Mouse (Mus musculus): ENCODE data around the gene Rcn3. TPM values are rescaled to one million over a fixed set of nuclear protein-coding genes. Genes with fewer than 3 reads are reported as not detected.
"Not testable (repeated sequence)": the region's sequence is repeated elsewhere in the genome, so short reads cannot be mapped to it uniquely, and the experiment has no call there.

Gene Rcn3
- total RNA-seq, 1 experiment = 137 TPM

DNA sequence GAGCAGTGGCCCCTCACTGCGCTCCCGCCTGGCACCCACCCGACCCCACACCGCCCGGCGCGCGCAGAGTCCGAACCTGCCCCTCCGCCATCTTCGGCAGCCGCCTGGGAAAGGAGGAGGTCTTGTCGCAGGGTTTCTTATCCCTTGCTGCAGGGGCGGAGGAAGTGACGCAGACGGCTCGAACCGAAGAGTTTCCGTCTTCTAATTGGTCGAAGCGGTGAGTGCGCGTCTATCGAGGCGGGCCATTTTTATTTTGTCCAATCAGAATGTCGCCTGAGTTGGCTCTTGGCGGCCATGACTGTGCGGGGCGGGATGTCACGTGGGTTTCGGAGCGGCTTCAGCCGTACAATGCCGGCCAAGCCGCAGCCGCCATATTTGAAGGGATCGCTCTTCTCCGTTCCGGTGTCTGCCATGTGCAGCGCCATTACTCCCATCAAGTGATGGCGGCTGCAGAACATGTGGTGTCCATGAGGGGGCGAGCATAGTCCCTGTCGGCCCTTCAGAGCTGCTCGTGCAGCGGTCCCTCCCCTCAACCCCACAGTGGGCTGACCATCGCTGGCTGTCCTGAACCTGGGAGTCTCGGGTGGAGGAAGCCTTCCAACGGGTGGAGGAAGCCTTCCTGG lies 36.7 kb upstream of the Rcn3 start, which contains the start of gene Rpl13a:
Gene Rpl13a, minus strand, starts transcription at position 138 of the 623 bp plus-strand sequence.
- H3K4me1 ChIP-seq (ENCODE audit: control insufficient read depth in 2 of 2, insufficient read depth in 2 of 2, low read length in 2 of 2, poor library complexity in 1 of 2) = peaks cover 0 to 11% of the 10 kb centered on the region in 2 experiments; a peak in 1 of 4 replicates
- peak within 1 kb of the TSS; percentile 96 for H3K27ac ChIP-seq (ENCODE audit: insufficient read depth, low read depth, low read length, poor library complexity, severe bottlenecking)
- in situ Hi-C loops (cut with MboI; ENCODE audit: low sequenced_read_pairs in 2 of 2, unreplicated experiment in 2 of 2) = no loop called here
- peak within 1 kb of the TSS; percentile 80 to 99 for H3K4me3 ChIP-seq (ENCODE audit: insufficient read depth in 1 of 2, low read depth in 1 of 2, low read length in 2 of 2, poor library complexity in 1 of 2, severe bottlenecking in 1 of 2)
- H3K9ac ChIP-seq (ENCODE audit: insufficient read depth, low read depth, low read length, poor library complexity, severe bottlenecking) = peak within 1 kb of the TSS; percentile 100
- TF ChIP-seq ZC3H11A (IDR thresholded peaks at IDR 0.05; ENCODE audit: borderline replicate concordance, low read depth, low read length) = no peak
- TF ChIP-seq HCFC1 (IDR thresholded peaks at IDR 0.05; ENCODE audit: borderline replicate concordance, insufficient read depth, low read length) = peak; percentile 80
- peak; percentile 80 for TF ChIP-seq CHD2 (IDR thresholded peaks at IDR 0.05; ENCODE audit: low read depth, low read length)
- TF ChIP-seq MAFK (IDR thresholded peaks at IDR 0.05; ENCODE audit: insufficient read depth, low read depth, low read length) = 0 out of 2 replicates have a peak, but pooled peaks have one; percentile 6
- peaks cover 33% of the 10 kb centered on the region for H3K36me3 ChIP-seq (ENCODE audit: control insufficient read depth, insufficient read depth, low read length, poor library complexity, severe bottlenecking)
- peak; percentile 99 for DNase-seq (ENCODE audit: low read depth, low spot score)
- H3K9me3 ChIP-seq (ENCODE audit: control insufficient read depth, insufficient read depth, low read depth, low read length) = no peaks in the 10 kb centered on the region

GRCm38 (mm10) chr7:45127700-45128224 lies 35.7 kb upstream of the Rcn3 start:
- H3K4me1 ChIP-seq (ENCODE audit: control insufficient read depth in 2 of 2, insufficient read depth in 2 of 2, low read length in 2 of 2, poor library complexity in 1 of 2) = peaks cover 0 to 13% of the 10 kb centered on the region in 2 experiments; a peak in 1 of 4 replicates
- no peak for DNase-seq (ENCODE audit: low read depth, low spot score)
- TF ChIP-seq ZC3H11A (IDR thresholded peaks at IDR 0.05; ENCODE audit: borderline replicate concordance, low read depth, low read length) (no peak), HCFC1 (IDR thresholded peaks at IDR 0.05; ENCODE audit: borderline replicate concordance, insufficient read depth, low read length) (0 out of 2 replicates have a peak, but pooled peaks have one; percentile 43)
- H3K27ac ChIP-seq (ENCODE audit: insufficient read depth, low read depth, low read length, poor library complexity, severe bottlenecking) = peak overlapping the region; percentile 96
- H3K9ac ChIP-seq (ENCODE audit: insufficient read depth, low read depth, low read length, poor library complexity, severe bottlenecking) = peak overlapping the region; percentile 100
- in situ Hi-C loops (cut with MboI; ENCODE audit: low sequenced_read_pairs in 2 of 2, unreplicated experiment in 2 of 2) = no loop called here
- H3K36me3 ChIP-seq (ENCODE audit: control insufficient read depth, insufficient read depth, low read length, poor library complexity, severe bottlenecking) = peaks cover 42% of the 10 kb centered on the region
- no peaks in the 10 kb centered on the region for H3K9me3 ChIP-seq (ENCODE audit: control insufficient read depth, insufficient read depth, low read depth, low read length)
- peak overlapping the region; percentile 80 to 99 for H3K4me3 ChIP-seq (ENCODE audit: insufficient read depth in 1 of 2, low read depth in 1 of 2, low read length in 2 of 2, poor library complexity in 1 of 2, severe bottlenecking in 1 of 2)

- DNase-seq (ENCODE audit: low read depth, low spot score) = no peak
These were observed 35.1 kb upstream of the Rcn3 start for GRCm38 (mm10) chr7:45126844-45127699.

GRCm38 (mm10) chr7:45126147-45126843 lies 34.3 kb upstream of the Rcn3 start:
- peak overlapping the region; percentile 96 for H3K27ac ChIP-seq (ENCODE audit: insufficient read depth, low read depth, low read length, poor library complexity, severe bottlenecking)
- H3K4me3 ChIP-seq (ENCODE audit: insufficient read depth in 1 of 2, low read depth in 1 of 2, low read length in 2 of 2, poor library complexity in 1 of 2, severe bottlenecking in 1 of 2) = peak overlapping the region; percentile 80 to 99
- H3K9me3 ChIP-seq (ENCODE audit: control insufficient read depth, insufficient read depth, low read depth, low read length) = no peaks in the 10 kb centered on the region
- peaks cover 57% of the 10 kb centered on the region for H3K36me3 ChIP-seq (ENCODE audit: control insufficient read depth, insufficient read depth, low read length, poor library complexity, severe bottlenecking)
- in situ Hi-C loops (cut with MboI; ENCODE audit: low sequenced_read_pairs in 2 of 2, unreplicated experiment in 2 of 2) = no loop called here
- peak overlapping the region; percentile 100 for H3K9ac ChIP-seq (ENCODE audit: insufficient read depth, low read depth, low read length, poor library complexity, severe bottlenecking)
- no peak for DNase-seq (ENCODE audit: low read depth, low spot score)
- TF ChIP-seq MAFK (IDR thresholded peaks at IDR 0.05; ENCODE audit: insufficient read depth, low read depth, low read length) (no peak), CHD2 (IDR thresholded peaks at IDR 0.05; ENCODE audit: low read depth, low read length) (no peak), ZC3H11A (IDR thresholded peaks at IDR 0.05; ENCODE audit: borderline replicate concordance, low read depth, low read length) (no peak), ZNF384 (IDR thresholded peaks at IDR 0.05; ENCODE audit: low read depth, low read length) (no peak), HCFC1 (IDR thresholded peaks at IDR 0.05; ENCODE audit: borderline replicate concordance, insufficient read depth, low read length) (no peak)
- peaks cover 0 to 12% of the 10 kb centered on the region in 2 experiments; a peak in 1 of 4 replicates for H3K4me1 ChIP-seq (ENCODE audit: control insufficient read depth in 2 of 2, insufficient read depth in 2 of 2, low read length in 2 of 2, poor library complexity in 1 of 2)

More at GRCm38 (mm10) chr7:45126844-45127699, 35.1 kb upstream of the Rcn3 start:
- Histone ChIP-seq H3K4me3 (ENCODE audit: insufficient read depth in 1 of 2, low read depth in 1 of 2, low read length in 2 of 2, poor library complexity in 1 of 2, severe bottlenecking in 1 of 2) (peak overlapping the region; percentile 80 to 99), H3K36me3 (ENCODE audit: control insufficient read depth, insufficient read depth, low read length, poor library complexity, severe bottlenecking) (peaks cover 49% of the 10 kb centered on the region), H3K4me1 (ENCODE audit: control insufficient read depth in 2 of 2, insufficient read depth in 2 of 2, low read length in 2 of 2, poor library complexity in 1 of 2) (peaks cover 0 to 11% of the 10 kb centered on the region in 2 experiments; a peak in 1 of 4 replicates), H3K9ac (ENCODE audit: insufficient read depth, low read depth, low read length, poor library complexity, severe bottlenecking) (peak overlapping the region; percentile 100), H3K9me3 (ENCODE audit: control insufficient read depth, insufficient read depth, low read depth, low read length) (no peaks in the 10 kb centered on the region), H3K27ac (ENCODE audit: insufficient read depth, low read depth, low read length, poor library complexity, severe bottlenecking) (peak overlapping the region; percentile 96)
- TF ChIP-seq MAFK (IDR thresholded peaks at IDR 0.05; ENCODE audit: insufficient read depth, low read depth, low read length) = no peak
- no peak for TF ChIP-seq CHD2 (IDR thresholded peaks at IDR 0.05; ENCODE audit: low read depth, low read length)
- no peak for TF ChIP-seq ZC3H11A (IDR thresholded peaks at IDR 0.05; ENCODE audit: borderline replicate concordance, low read depth, low read length)
- no peak for TF ChIP-seq ZNF384 (IDR thresholded peaks at IDR 0.05; ENCODE audit: low read depth, low read length)
- no peak for TF ChIP-seq HCFC1 (IDR thresholded peaks at IDR 0.05; ENCODE audit: borderline replicate concordance, insufficient read depth, low read length)
- in situ Hi-C loops (cut with MboI; ENCODE audit: low sequenced_read_pairs in 2 of 2, unreplicated experiment in 2 of 2) = no loop called here

DNA sequence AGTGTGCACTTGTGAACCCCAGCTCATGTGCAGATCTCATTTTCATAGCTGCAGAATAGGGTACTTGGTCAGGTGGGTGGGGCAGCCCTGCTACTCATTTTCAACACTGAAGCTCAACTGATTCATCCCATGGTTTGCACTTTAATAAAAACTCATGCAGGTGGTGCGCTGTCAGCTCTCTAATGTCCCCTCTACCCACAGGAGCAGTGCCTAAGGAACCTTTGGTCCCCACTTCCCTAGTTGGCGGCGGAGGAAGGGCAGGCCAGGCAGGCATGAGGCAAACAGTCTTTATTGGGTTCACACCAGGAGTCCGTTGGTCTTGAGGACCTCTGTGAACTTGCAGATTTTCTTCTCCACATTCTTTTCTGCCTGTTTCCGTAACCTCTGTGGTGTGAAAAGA lies 33.6 kb upstream of the Rcn3 start:
- DNase-seq (ENCODE audit: low read depth, low spot score); H3K4me1 ChIP-seq (ENCODE audit: control insufficient read depth in 2 of 2, insufficient read depth in 2 of 2, low read length in 2 of 2, poor library complexity in 1 of 2); in situ Hi-C loops (cut with MboI; ENCODE audit: low sequenced_read_pairs in 2 of 2, unreplicated experiment in 2 of 2); H3K9me3 ChIP-seq (ENCODE audit: control insufficient read depth, insufficient read depth, low read depth, low read length): not testable (repeated sequence)
- Histone ChIP-seq H3K9ac (ENCODE audit: insufficient read depth, low read depth, low read length, poor library complexity, severe bottlenecking) (peak overlapping the region; percentile 100; the same call in 1 of the 2 replicates), H3K36me3 (ENCODE audit: control insufficient read depth, insufficient read depth, low read length, poor library complexity, severe bottlenecking) (peaks cover 63% of the 10 kb centered on the region), H3K4me3 (ENCODE audit: insufficient read depth in 1 of 2, low read depth in 1 of 2, low read length in 2 of 2, poor library complexity in 1 of 2, severe bottlenecking in 1 of 2) (peak overlapping the region in 1 of 2 experiments; percentile 99; a peak in 2 of 4 replicates), H3K27ac (ENCODE audit: insufficient read depth, low read depth, low read length, poor library complexity, severe bottlenecking) (peak overlapping the region; percentile 96)
